Mouse (Mus musculus) gonadal fat pad, adult 2 months (tissue): ENCODE measurements around the gene Il10ra. TPM values are rescaled to one million over a fixed set of nuclear protein-coding genes. Genes with fewer than 3 reads are reported as not detected.

Source experiments
- DNase-seq: peaks from one replicate; pipeline ENCODE4 v3.0.0-alpha.2; 2012; ENCODE audit warnings: low read depth
- polyA plus RNA-seq: library from polyadenylated mRNA; depleted of rRNA; stranded (reverse); fragments of >200 nt; gene quantifications from 2 replicates; pipeline ENCODE4 v1.2.3, GENCODE M21; 2012

Gene Il10ra
- polyA plus RNA-seq, 1 experiment = 7.7 TPM

- no peak for DNase-seq
These were observed 9.9 kb downstream of the Il10ra start for GRCm38 (mm10) chr9:45259065-45259464.

- DNase-seq = no peak
These were observed 13.0 kb downstream of the Il10ra start for GRCm38 (mm10) chr9:45255967-45256366.

- no peak for DNase-seq
These were observed 13.5 kb downstream of the Il10ra start for GRCm38 (mm10) chr9:45255431-45255830.

DNA sequence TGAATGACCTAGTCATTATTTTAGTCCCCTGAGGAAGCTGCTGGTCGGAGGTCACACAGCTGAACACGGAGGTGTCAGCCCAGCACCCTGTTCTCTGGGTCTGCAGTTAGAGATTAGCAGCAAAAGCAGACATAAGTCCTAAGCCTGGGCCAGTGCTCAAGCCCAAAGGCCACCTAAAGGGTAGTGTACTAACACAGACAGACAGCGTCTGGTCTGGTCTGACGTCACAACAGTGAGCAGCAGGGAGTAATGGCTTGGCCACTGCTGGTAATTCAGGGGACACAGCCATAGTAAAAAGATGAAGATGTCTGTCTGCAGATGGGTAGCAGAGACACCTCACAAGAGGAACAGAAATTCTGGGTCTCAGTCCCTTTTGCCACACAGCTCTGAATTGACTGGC, 14.3 kb downstream of the Il10ra start:
- DNase-seq = no peak

GRCm38 (mm10) chr9:45254021-45254420, 14.9 kb downstream of the Il10ra start:
- no peak for DNase-seq

DNA sequence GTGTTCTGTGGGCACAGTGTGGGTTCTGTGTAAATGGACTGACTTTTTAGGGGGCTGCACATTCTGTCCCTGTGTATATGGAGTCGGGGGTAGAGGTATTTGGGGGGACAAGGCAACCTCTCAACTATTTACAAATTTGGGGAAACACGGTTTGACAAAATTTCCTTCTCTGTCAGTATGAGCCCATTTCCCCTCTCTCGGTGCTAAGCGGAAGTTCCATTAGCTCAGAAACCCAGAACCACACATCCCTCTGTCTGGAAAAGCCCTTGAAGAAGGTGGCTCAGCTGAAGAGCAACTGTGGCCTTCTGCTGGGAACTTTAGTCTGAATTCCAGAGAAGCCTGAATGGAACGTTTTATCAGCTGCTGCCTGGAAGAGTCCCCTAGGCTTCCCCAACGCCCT, 16.6 kb downstream of the Il10ra start:
- DNase-seq = no peak

DNA sequence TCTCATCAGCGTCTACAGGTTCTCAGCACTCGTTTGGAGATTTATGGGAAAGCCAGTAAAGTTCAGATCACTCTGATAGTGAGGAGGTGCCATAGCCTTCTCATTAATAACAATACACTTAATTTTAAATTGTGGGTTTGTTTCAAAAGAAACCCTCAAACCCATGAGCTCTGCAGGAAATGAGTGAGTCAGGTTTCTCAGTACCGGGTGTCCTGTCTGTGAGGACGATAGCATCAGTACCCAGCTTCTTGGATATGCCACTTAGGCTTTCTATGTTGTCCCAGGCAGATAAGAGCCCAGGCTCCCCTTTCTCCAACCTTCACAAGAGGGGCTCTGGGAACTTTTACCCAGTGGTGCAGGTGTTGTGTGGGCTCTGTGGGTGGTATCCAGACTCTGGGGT, 17.0 kb downstream of the Il10ra start:
- no peak for DNase-seq

DNA sequence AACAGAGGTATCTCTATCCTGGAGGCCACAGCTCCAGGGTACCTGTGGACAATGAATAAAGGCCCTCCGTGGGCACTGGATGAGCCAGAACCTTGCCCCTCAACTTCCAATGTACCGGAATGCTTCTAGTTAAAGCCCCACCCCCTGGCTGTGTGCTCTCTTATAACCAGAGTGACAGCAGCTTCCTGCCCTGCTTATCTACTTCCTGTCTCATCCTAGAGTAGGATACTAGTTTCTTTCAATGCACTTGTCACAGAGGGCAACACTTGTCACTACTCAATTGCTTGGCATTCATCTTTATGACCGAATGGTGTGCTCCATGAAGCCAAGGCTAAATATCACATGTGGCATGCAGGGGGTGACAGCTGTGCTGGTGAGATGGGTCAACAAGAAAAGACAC, 17.7 kb downstream of the Il10ra start:
- no peak for DNase-seq

GRCm38 (mm10) chr9:45250306-45250705, 18.6 kb downstream of the Il10ra start:
- no peak for DNase-seq

GRCm38 (mm10) chr9:45247536-45247935, 21.4 kb downstream of the Il10ra start:
- DNase-seq = no peak

DNA sequence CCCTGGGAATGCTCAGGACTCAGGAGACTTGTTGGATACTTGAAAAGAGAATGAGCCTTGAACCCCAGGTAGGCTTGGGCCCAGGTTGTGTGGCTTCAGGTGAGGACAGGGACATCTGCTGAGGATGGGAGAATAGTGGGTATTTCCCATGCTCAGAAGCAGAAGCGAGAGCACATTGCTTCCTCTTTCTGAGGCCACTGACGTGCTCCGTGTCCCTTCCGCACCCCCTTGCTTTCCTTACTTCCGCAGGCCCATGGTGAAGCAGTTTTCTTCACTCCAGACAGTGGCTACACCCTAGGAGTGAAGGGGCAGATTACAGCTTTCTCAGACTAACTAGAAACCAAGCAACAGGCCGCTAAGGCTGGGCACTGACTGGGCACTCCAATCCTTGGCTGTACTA, 22.9 kb downstream of the Il10ra start:
- no peak for DNase-seq

DNA sequence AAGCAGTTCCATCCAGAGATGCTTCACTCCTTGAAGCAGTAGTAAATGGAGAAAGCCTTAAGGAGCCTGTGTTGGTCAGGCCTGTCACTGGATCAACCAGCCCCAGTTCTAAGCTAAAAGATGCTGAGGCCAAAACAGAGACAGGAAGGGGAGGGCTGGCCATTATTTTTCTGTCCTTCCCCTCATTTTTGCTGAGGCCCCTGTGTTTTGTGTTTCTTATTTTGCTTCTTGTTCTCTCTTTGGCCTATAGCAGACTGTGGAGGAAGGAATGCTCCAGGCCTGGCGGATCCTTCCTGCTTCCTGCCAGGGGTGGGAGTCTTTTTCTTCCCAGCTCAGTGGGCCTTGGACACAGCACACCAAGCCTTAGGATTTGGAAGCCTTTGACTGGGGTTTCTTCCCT, 23.5 kb downstream of the Il10ra start:
- no peak for DNase-seq

GRCm38 (mm10) chr9:45241397-45241796, 27.6 kb downstream of the Il10ra start:
- DNase-seq = no peak

GRCm38 (mm10) chr9:45236744-45237143, 32.2 kb downstream of the Il10ra start:
- no peak for DNase-seq

DNA sequence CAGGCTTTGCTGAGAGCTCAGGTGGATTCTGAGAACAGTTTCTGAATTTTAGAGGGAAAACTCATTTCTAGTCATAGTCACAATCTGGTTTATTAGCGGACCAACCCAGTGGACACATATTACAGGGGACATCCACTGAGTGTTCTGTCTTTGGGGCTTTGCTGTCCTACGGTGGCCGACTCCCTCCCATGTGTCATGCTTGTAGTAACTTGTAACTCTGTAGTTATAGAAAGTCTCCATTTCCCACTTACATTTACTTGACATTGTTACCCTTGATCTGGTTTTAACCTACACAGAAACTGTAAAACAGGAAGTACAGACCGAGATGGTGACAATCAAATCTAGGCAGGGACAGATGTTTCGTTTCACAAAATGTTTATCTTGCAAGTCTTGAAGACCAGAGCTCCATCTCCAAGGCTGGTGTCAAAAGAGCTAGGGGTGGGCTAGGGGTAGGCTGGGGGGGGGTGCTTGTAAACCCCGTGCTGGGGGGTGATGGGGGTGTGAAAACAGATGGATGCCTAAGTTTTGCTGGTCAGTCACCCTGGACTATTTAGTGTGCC, 33.2 kb downstream of the Il10ra start:
- DNase-seq = no peak

DNA sequence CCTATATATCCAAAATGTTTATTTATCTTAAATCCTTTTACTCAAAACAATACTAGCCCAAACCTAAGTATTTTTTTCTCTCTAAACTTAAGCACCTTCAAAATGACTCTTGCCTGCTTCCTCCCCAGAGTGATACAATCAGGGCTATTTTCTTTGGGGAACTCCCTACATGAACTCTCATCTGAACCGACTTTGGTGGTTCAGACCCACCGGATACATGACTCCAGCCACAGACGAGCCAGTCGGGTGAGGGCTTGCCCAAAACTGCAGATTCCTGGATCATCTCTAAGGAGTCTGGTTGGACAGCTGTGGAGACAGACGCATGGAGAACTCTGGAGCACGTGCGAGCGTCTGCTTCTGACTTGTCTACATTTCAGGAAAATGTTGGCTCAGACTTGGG, 39.6 kb downstream of the Il10ra start:
- no peak for DNase-seq

DNA sequence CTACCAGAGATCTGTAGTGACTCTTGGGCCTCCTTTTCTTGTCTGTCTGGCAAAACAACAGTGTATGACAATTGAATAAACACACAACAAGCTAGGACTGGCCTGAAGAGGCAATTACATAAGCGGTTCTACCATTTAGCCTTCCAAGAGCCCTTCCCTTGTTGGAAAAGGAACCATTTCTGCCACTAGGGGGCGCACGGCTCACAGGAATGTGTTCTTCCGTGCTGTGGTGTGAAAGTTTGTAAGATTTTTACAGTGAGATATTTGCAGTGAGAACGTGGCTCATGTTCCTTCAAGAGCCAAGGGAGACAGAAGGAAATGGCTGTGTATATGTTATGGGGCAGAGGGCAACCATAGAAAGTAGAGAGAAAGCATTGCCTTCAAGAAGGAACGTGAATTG, 47.4 kb downstream of the Il10ra start:
- DNase-seq = no peak

- DNase-seq = no peak
These were observed 49.3 kb downstream of the Il10ra start for GRCm38 (mm10) chr9:45219644-45220043.

GRCm38 (mm10) chr9:45215526-45216179, 53.3 kb downstream of the Il10ra start:
- DNase-seq = no peak

DNA sequence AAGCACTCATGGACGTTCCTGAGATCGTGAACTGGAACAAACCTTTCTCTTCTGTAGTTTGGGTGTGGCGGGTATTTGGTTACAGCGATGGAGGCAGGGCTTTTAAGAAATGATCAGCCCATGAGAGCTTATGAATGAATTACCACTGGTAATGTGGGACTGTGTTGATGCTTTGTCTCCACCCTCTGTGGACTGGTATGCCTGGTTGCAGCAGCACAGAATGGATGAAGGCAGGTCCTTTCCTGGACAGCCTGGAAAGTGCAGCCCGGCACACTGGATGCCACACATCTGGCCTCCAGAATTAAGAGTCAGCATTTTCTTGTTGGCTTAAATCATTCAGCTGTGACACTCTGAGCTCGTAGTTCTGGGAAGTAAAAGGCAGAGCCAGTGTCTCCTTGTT, 56.9 kb downstream of the Il10ra start:
- DNase-seq = no peak

DNA sequence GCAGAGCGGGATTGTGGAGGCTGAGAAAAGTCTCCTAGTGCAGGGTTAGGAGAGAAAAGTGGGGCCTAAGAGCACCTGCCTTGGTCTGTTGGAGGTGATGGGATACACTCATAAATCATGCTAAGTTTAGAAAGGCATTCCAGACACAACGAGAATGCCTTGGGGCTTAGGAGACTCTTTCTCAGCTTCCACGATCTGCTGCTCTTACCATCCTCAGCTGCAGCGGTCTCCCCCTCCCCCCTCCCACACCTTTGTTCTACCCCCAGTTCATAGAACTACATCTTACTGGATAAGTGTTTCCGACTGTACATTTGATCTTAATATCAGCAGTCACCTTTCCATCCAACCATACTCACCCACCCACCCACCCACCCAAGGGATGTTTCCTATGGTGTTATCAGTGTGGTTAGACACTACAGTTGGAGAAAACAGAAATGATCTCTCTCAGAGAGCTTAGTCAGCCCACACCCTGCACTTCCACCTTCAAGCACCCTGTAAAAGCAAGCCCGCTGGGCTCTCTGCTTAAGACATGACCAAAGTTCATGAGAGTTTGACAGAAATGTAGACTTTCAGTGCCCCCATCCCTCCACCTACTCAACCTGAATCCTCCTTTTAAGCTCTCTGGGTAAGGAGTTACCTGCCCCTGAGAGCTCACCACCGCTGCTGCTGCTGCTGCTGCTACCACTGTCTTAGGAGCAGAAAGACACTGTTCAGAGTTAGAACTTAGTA, 61.8 kb downstream of the Il10ra start:
- no peak for DNase-seq

- DNase-seq = no peak
These were observed 62.8 kb downstream of the Il10ra start for GRCm38 (mm10) chr9:45206121-45206520.

GRCm38 (mm10) chr9:45205143-45205542, 63.8 kb downstream of the Il10ra start:
- DNase-seq = peak; percentile 71
